Mouse (Mus musculus) neural tube, embryonic 11.5 days (tissue): ENCODE measurements around the gene Mturn. TPM values are rescaled to one million over a fixed set of nuclear protein-coding genes. Genes with fewer than 3 reads are reported as not detected.

ENCODE experiments used
- ATAC-seq: fragments of 200-750 bp; cut with Nextera tagmentation; 2 replicates; pipeline ENCODE4 v1.8.0; 2017; ENCODE audit warnings: moderate number of reproducible peaks, mild to moderate bottlenecking, moderate TSS enrichment, moderate library complexity; ENCODE audit not compliant: insufficient read depth, low FRiP score, low TSS enrichment
- DNase-seq: peaks from one replicate; pipeline ENCODE4 v3.0.0-alpha.2; 2015; ENCODE audit warnings: low spot score
- H3K27ac ChIP-seq: fragments of 300-500 bp; sonication (generic); 2 replicates; pipeline ENCODE4 v1.5.1; 2014; ENCODE audit warnings: low read depth, mild to moderate bottlenecking, low read length
- H3K27me3 ChIP-seq: fragments of 300-500 bp; sonication (generic); 2 replicates; pipeline ENCODE4 v1.6.1; 2014; ENCODE audit warnings: mild to moderate bottlenecking, low read length, mixed read lengths; ENCODE audit not compliant: control insufficient read depth, insufficient read depth
- H3K36me3 ChIP-seq: fragments of 300-500 bp; sonication (generic); 2 replicates; pipeline ENCODE4 v1.6.1; 2014; ENCODE audit warnings: mild to moderate bottlenecking, low read length, moderate library complexity, mixed read lengths; ENCODE audit not compliant: control insufficient read depth, insufficient read depth
- H3K4me1 ChIP-seq: fragments of 300-500 bp; sonication (generic); 2 replicates; pipeline ENCODE4 v1.6.1; 2014; ENCODE audit warnings: low read length, mixed read lengths; ENCODE audit not compliant: control insufficient read depth, insufficient read depth
- H3K4me2 ChIP-seq: fragments of 300-500 bp; sonication (generic); 2 replicates; pipeline ENCODE4 v1.6.1; 2014; ENCODE audit warnings: low read depth, mild to moderate bottlenecking, moderate library complexity
- H3K4me3 ChIP-seq: fragments of 300-500 bp; sonication (generic); 2 replicates; pipeline ENCODE4 v1.5.1; 2014; ENCODE audit warnings: low read depth, low read length
- H3K9ac ChIP-seq: fragments of 300-500 bp; sonication (generic); 2 replicates; pipeline ENCODE4 v1.6.1; 2014; ENCODE audit warnings: mild to moderate bottlenecking, low read length
- H3K9me3 ChIP-seq: fragments of 300-500 bp; sonication (generic); 2 replicates; pipeline ENCODE4 v1.6.1; 2016; ENCODE audit warnings: low read length; ENCODE audit not compliant: control insufficient read depth
- WGBS: fragments of 180-500 bp; shearing (Covaris S2); extraction: QIAGEN DNeasy Blood & Tissue Kit; methylation state at CpG from one replicate; pipeline ENCODE4 v1.1.7; 2014; 5-methylcytosine and 5-hydroxymethylcytosine counted together
- polyA plus RNA-seq: library from polyadenylated mRNA; unstranded; fragments of >200 nt; fragmentation: Nextera tagmentation; extraction: Ambion mirVana; gene quantifications from 2 replicates; pipeline ENCODE4 v1.2.1, GENCODE M21; 2014

The Mturn gene
- polyA plus RNA-seq, 1 experiment from 2014 or later: 35.8 TPM

GRCm38 (mm10) chr6:54703633-54704538 lies 22.5 kb downstream of the Mturn start:
- Histone ChIP-seq H3K27me3 (no peaks in the 10 kb centered on the region), H3K4me1 (peaks cover 2% of the 10 kb centered on the region; the same call in 1 of the 2 replicates), H3K27ac (no peak overlapping the region), H3K4me3 (no peak overlapping the region), H3K4me2 (no peak overlapping the region), H3K36me3 (no peaks in the 10 kb centered on the region), H3K9ac (no peak overlapping the region), H3K9me3 (no peaks in the 10 kb centered on the region)
- DNase-seq: no peak
- 18% methylated on average over 14 of the region's 14 CpGs for WGBS
- no peak for ATAC-seq

- DNase-seq (no peak), ATAC-seq (peak; percentile 26; the same call in 1 of the 2 replicates)
- no peak overlapping the region for H3K9ac ChIP-seq
- 39% methylated on average over 6 of the region's 6 CpGs for WGBS
- H3K4me3 ChIP-seq: no peak overlapping the region
- no peaks in the 10 kb centered on the region for H3K36me3 ChIP-seq
- H3K9me3 ChIP-seq: no peaks in the 10 kb centered on the region
- H3K27ac ChIP-seq: no peak overlapping the region
- H3K4me2 ChIP-seq: no peak overlapping the region
- H3K4me1 ChIP-seq: no peaks in the 10 kb centered on the region
- no peaks in the 10 kb centered on the region for H3K27me3 ChIP-seq
Measured at GRCm38 (mm10) chr6:54704539-54704845, 23.1 kb downstream of the Mturn start.

GRCm38 (mm10) chr6:54704847-54705246 lies 23.4 kb downstream of the Mturn start:
- Histone ChIP-seq H3K4me2 (no peak overlapping the region), H3K27me3 (no peaks in the 10 kb centered on the region), H3K9me3 (no peaks in the 10 kb centered on the region), H3K4me1 (no peaks in the 10 kb centered on the region), H3K36me3 (no peaks in the 10 kb centered on the region), H3K4me3 (no peak overlapping the region), H3K27ac (no peak overlapping the region), H3K9ac (no peak overlapping the region)
- 46% methylated on average over 5 of the region's 5 CpGs for WGBS
- ATAC-seq: no peak
- no peak for DNase-seq

GRCm38 (mm10) chr6:54705387-54705909 lies 24.0 kb downstream of the Mturn start:
- Histone ChIP-seq H3K9me3 (no peaks in the 10 kb centered on the region), H3K4me2 (no peak overlapping the region), H3K4me3 (no peak overlapping the region), H3K4me1 (no peaks in the 10 kb centered on the region), H3K27ac (no peak overlapping the region), H3K27me3 (no peaks in the 10 kb centered on the region), H3K36me3 (no peaks in the 10 kb centered on the region), H3K9ac (no peak overlapping the region)
- ATAC-seq: peak; percentile 55; the same call in 1 of the 2 replicates
- DNase-seq: peak; percentile 56
- 38% methylated on average over 11 of the region's 11 CpGs for WGBS

GRCm38 (mm10) chr6:54706099-54706498 lies 24.7 kb downstream of the Mturn start:
- Histone ChIP-seq H3K36me3 (no peaks in the 10 kb centered on the region), H3K4me2 (no peak overlapping the region), H3K4me1 (no peaks in the 10 kb centered on the region), H3K4me3 (no peak overlapping the region), H3K9ac (no peak overlapping the region), H3K27ac (no peak overlapping the region), H3K9me3 (no peaks in the 10 kb centered on the region), H3K27me3 (no peaks in the 10 kb centered on the region)
- WGBS: 80% methylated on average over 2 of the region's 2 CpGs
- no peak for ATAC-seq
- no peak for DNase-seq

- no peak overlapping the region for H3K9ac ChIP-seq
- ATAC-seq (no peak), DNase-seq (no peak)
- H3K36me3 ChIP-seq: no peaks in the 10 kb centered on the region
- no peak overlapping the region for H3K4me2 ChIP-seq
- no peak overlapping the region for H3K4me3 ChIP-seq
- no peak overlapping the region for H3K27ac ChIP-seq
- no peaks in the 10 kb centered on the region for H3K9me3 ChIP-seq
- no peaks in the 10 kb centered on the region for H3K27me3 ChIP-seq
- no peaks in the 10 kb centered on the region for H3K4me1 ChIP-seq
- 89% methylated on average over 3 of the region's 3 CpGs for WGBS
Measured at GRCm38 (mm10) chr6:54706611-54707172, 25.3 kb downstream of the Mturn start.

GRCm38 (mm10) chr6:54708646-54709045 lies 27.2 kb downstream of the Mturn start:
- no peaks in the 10 kb centered on the region for H3K4me1 ChIP-seq
- H3K9ac ChIP-seq: no peak overlapping the region
- no peaks in the 10 kb centered on the region for H3K27me3 ChIP-seq
- H3K36me3 ChIP-seq: no peaks in the 10 kb centered on the region
- H3K4me2 ChIP-seq: no peak overlapping the region
- DNase-seq: no peak
- 94% methylated on average over 4 of the region's 4 CpGs for WGBS
- H3K4me3 ChIP-seq: no peak overlapping the region
- no peaks in the 10 kb centered on the region for H3K9me3 ChIP-seq
- ATAC-seq: no peak
- no peak overlapping the region for H3K27ac ChIP-seq

GRCm38 (mm10) chr6:54715697-54716096 lies 34.3 kb downstream of the Mturn start:
- H3K27ac ChIP-seq: no peak overlapping the region
- H3K27me3 ChIP-seq: no peaks in the 10 kb centered on the region
- DNase-seq: no peak
- no peak overlapping the region for H3K4me2 ChIP-seq
- no peaks in the 10 kb centered on the region for H3K4me1 ChIP-seq
- ATAC-seq: no peak
- H3K9me3 ChIP-seq: no peaks in the 10 kb centered on the region
- H3K4me3 ChIP-seq: no peak overlapping the region
- no peaks in the 10 kb centered on the region for H3K36me3 ChIP-seq
- 46% methylated on average over 2 of the region's 2 CpGs for WGBS
- no peak overlapping the region for H3K9ac ChIP-seq
